Mouse (Mus musculus) small intestine, adult 2 months (tissue): ENCODE measurements around the gene Enc1. TPM values are rescaled to one million over a fixed set of nuclear protein-coding genes. Genes with fewer than 3 reads are reported as not detected.
"Not testable (repeated sequence)": the region's sequence is repeated elsewhere in the genome, so short reads cannot be mapped to it uniquely, and the experiment has no call there.

Source experiments
- H3K27ac ChIP-seq: fragments of 200-500 bp; 2 replicates; pipeline ENCODE4 v1.5.1; 2012; ENCODE audit warnings: low read depth, low read length, control low read depth, inconsistent platforms; ENCODE audit not compliant: insufficient read depth
- H3K27me3 ChIP-seq: fragments of 200-500 bp; 2 replicates; pipeline ENCODE4 v1.6.1; 2012; ENCODE audit warnings: mild to moderate bottlenecking, moderate library complexity, low read length, inconsistent platforms; ENCODE audit not compliant: control insufficient read depth, insufficient read depth
- H3K36me3 ChIP-seq: fragments of 200-500 bp; 2 replicates; pipeline ENCODE4 v1.6.1; 2012; ENCODE audit warnings: mild to moderate bottlenecking, low read length, control low read depth, inconsistent platforms; ENCODE audit not compliant: control insufficient read depth, insufficient read depth
- H3K4me1 ChIP-seq: fragments of 200-500 bp; 2 replicates; pipeline ENCODE4 v1.6.1; 2012; ENCODE audit warnings: low read length, inconsistent platforms, mixed read lengths; ENCODE audit not compliant: control insufficient read depth, insufficient read depth, insufficient read length
- H3K4me3 ChIP-seq: fragments of 200-500 bp; 2 replicates; pipeline ENCODE4 v1.5.1; 2012; ENCODE audit warnings: low read depth, mild to moderate bottlenecking, control low read depth, inconsistent platforms, low read length, moderate library complexity
- CTCF ChIP-seq: fragments of 200-500 bp; IDR thresholded peaks from 2 replicates; pipeline ENCODE4 v1.5.1; 2012; ENCODE audit warnings: low read depth, mild to moderate bottlenecking, control low read depth, inconsistent platforms, low read length, moderate library complexity, mixed read lengths; ENCODE audit not compliant: insufficient replicate concordance, insufficient read length; ENCODE audit errors: extremely low read depth
- POLR2A ChIP-seq: fragments of 200-500 bp; IDR thresholded peaks from 2 replicates; pipeline ENCODE4 v1.6.1; 2012; ENCODE audit warnings: low read depth, mild to moderate bottlenecking, control low read depth, inconsistent platforms, low read length, moderate library complexity
- WGBS: fragments of 180-500 bp; shearing (Covaris S2); methylation state at CpG from one replicate; pipeline ENCODE4 v1.1.7; 2018; 5-methylcytosine and 5-hydroxymethylcytosine counted together
- polyA plus RNA-seq: library from polyadenylated mRNA; depleted of rRNA; stranded (reverse); fragments of >200 nt; gene quantifications from 2 replicates; pipeline ENCODE4 v1.2.3, GENCODE M21; 2012

Enc1 gene
- polyA plus RNA-seq, 1 experiment: 4.6 TPM

GRCm38 (mm10) chr13:97255976-97256848 is 15.3 kb downstream of the Enc1 start:
- no peak overlapping the region for H3K4me3 ChIP-seq
- no peak overlapping the region for H3K27ac ChIP-seq
- H3K27me3 ChIP-seq: no peaks in the 10 kb centered on the region
- 69% methylated on average over 6 of the region's 6 CpGs for WGBS
- no peak for TF ChIP-seq CTCF
- no peak for TF ChIP-seq POLR2A
- H3K36me3 ChIP-seq: peaks cover 11% of the 10 kb centered on the region
- H3K4me1 ChIP-seq: peaks cover 10% of the 10 kb centered on the region

GRCm38 (mm10) chr13:97256849-97257379 is 16.0 kb downstream of the Enc1 start:
- H3K4me1 ChIP-seq: peaks cover 10% of the 10 kb centered on the region
- no peak for TF ChIP-seq CTCF
- TF ChIP-seq POLR2A: no peak
- H3K4me3 ChIP-seq: no peak overlapping the region
- H3K36me3 ChIP-seq: peaks cover 6% of the 10 kb centered on the region; the same call in 1 of the 2 replicates
- 49% methylated on average over 12 of the region's 12 CpGs for WGBS
- no peak overlapping the region for H3K27ac ChIP-seq
- no peaks in the 10 kb centered on the region for H3K27me3 ChIP-seq

- TF ChIP-seq CTCF (no peak), POLR2A (no peak)
- Histone ChIP-seq H3K36me3 (no peaks in the 10 kb centered on the region), H3K4me1 (peaks cover 3% of the 10 kb centered on the region), H3K27ac (no peak overlapping the region), H3K4me3 (no peak overlapping the region), H3K27me3 (no peaks in the 10 kb centered on the region)
- WGBS: 88% methylated on average over 16 of the region's 16 CpGs
Measured at GRCm38 (mm10) chr13:97259271-97259670, 18.4 kb downstream of the Enc1 start.

- Histone ChIP-seq H3K27me3 (no peaks in the 10 kb centered on the region), H3K4me3 (no peak overlapping the region), H3K36me3 (no peaks in the 10 kb centered on the region), H3K27ac (no peak overlapping the region), H3K4me1 (no peaks in the 10 kb centered on the region; the same call in none of the 2 replicates)
- 71% methylated on average over 8 of the region's 8 CpGs for WGBS
- TF ChIP-seq POLR2A (no peak), CTCF (no peak)
Measured at GRCm38 (mm10) chr13:97260456-97261180, 19.7 kb downstream of the Enc1 start.

GRCm38 (mm10) chr13:97261549-97261948 is 20.6 kb downstream of the Enc1 start:
- H3K4me1 ChIP-seq: no peaks in the 10 kb centered on the region; the same call in none of the 2 replicates
- H3K36me3 ChIP-seq: no peaks in the 10 kb centered on the region
- no peaks in the 10 kb centered on the region for H3K27me3 ChIP-seq
- no peak overlapping the region for H3K4me3 ChIP-seq
- WGBS: 32% methylated on average over 8 of the region's 8 CpGs
- TF ChIP-seq POLR2A: no peak
- no peak for TF ChIP-seq CTCF
- no peak overlapping the region for H3K27ac ChIP-seq

- WGBS: 89% methylated on average over 10 of the region's 10 CpGs
- TF ChIP-seq CTCF (no peak), POLR2A (no peak)
- Histone ChIP-seq H3K4me1 (no peaks in the 10 kb centered on the region; the same call in 1 of the 2 replicates), H3K4me3 (no peak overlapping the region), H3K27me3 (no peaks in the 10 kb centered on the region), H3K36me3 (no peaks in the 10 kb centered on the region), H3K27ac (no peak overlapping the region)
Measured at GRCm38 (mm10) chr13:97262676-97263075, 21.8 kb downstream of the Enc1 start.

DNA sequence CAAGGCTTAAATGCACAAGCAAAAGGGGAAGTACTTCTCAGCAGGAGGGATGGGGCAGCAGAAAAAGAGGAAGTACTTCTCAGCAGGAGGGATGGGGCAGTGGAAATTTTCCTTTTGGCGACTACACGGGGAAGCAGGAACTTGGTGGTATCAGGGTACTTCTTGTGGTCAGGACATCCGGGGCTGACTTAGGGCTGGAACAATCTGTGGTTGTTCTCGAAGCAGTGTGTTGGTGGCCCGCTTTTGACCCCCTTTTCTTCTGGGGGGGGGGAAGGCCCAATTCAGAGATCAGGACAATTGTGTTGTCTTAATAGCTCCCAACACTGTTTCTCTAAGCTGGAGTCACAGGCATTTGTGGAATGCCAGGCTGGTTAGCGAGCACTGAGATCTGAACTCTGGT is 24.6 kb downstream of the Enc1 start:
- not testable (repeated sequence) for H3K36me3 ChIP-seq, H3K4me3 ChIP-seq, H3K27me3 ChIP-seq, H3K27ac ChIP-seq, H3K4me1 ChIP-seq
- 93% methylated on average over 6 of the region's 6 CpGs for WGBS
